Mouse (Mus musculus) kidney, embryonic 14.5 days (tissue): ENCODE results near the gene Cdh4. TPM values are rescaled to one million over a fixed set of nuclear protein-coding genes. Genes with fewer than 3 reads are reported as not detected.

ENCODE experiments used
- ATAC-seq: fragments of 200-750 bp; cut with Nextera tagmentation; 2 replicates; pipeline ENCODE4 v1.8.0; 2017; ENCODE audit warnings: moderate number of reproducible peaks, mild to moderate bottlenecking, moderate TSS enrichment, moderate library complexity; ENCODE audit not compliant: low FRiP score, low TSS enrichment
- H3K27ac ChIP-seq: fragments of 300-500 bp; sonication (generic); 2 replicates; pipeline ENCODE4 v1.5.1; 2014; ENCODE audit warnings: low read depth, mild to moderate bottlenecking, low read length, moderate library complexity, mixed read lengths
- H3K27me3 ChIP-seq: fragments of 300-500 bp; sonication (generic); 2 replicates; pipeline ENCODE4 v1.6.1; 2014; ENCODE audit warnings: mild to moderate bottlenecking, low read length; ENCODE audit not compliant: control insufficient read depth, insufficient read depth
- H3K36me3 ChIP-seq: fragments of 300-500 bp; sonication (generic); 2 replicates; pipeline ENCODE4 v1.6.1; 2014; ENCODE audit warnings: low read length, mixed read lengths; ENCODE audit not compliant: control insufficient read depth, insufficient read depth
- H3K4me1 ChIP-seq: fragments of 300-500 bp; sonication (generic); 2 replicates; pipeline ENCODE4 v1.6.1; 2014; ENCODE audit warnings: low read length, mixed read lengths; ENCODE audit not compliant: control insufficient read depth, insufficient read depth
- H3K4me2 ChIP-seq: fragments of 300-500 bp; sonication (generic); replicated peaks from 2 replicates; pipeline ENCODE4 v1.6.1; 2014; ENCODE audit warnings: low read depth, mild to moderate bottlenecking, low read length
- H3K4me3 ChIP-seq: fragments of 300-500 bp; sonication (generic); 2 replicates; pipeline ENCODE4 v1.5.1; 2014; ENCODE audit warnings: mild to moderate bottlenecking, low read length
- H3K9ac ChIP-seq: fragments of 300-500 bp; sonication (generic); 2 replicates; pipeline ENCODE4 v1.6.1; 2014; ENCODE audit warnings: low read depth, mild to moderate bottlenecking, low read length, moderate library complexity
- H3K9me3 ChIP-seq: fragments of 300-500 bp; sonication (generic); 2 replicates; pipeline ENCODE4 v1.6.1; 2016; ENCODE audit warnings: low read length; ENCODE audit not compliant: control insufficient read depth
- WGBS: fragments of 180-500 bp; shearing (Covaris S2); extraction: QIAGEN DNeasy Blood & Tissue Kit; methylation state at CpG from one replicate; pipeline ENCODE4 v1.1.7; 2014; 5-methylcytosine and 5-hydroxymethylcytosine counted together
- polyA plus RNA-seq: library from polyadenylated mRNA; unstranded; fragments of >200 nt; fragmentation: Nextera tagmentation; extraction: Ambion mirVana; gene quantifications from 2 replicates; pipeline ENCODE4 v1.2.1, GENCODE M21; 2014

Cdh4 gene
- polyA plus RNA-seq, 1 experiment from 2014 or later, result 19.4 TPM

DNA sequence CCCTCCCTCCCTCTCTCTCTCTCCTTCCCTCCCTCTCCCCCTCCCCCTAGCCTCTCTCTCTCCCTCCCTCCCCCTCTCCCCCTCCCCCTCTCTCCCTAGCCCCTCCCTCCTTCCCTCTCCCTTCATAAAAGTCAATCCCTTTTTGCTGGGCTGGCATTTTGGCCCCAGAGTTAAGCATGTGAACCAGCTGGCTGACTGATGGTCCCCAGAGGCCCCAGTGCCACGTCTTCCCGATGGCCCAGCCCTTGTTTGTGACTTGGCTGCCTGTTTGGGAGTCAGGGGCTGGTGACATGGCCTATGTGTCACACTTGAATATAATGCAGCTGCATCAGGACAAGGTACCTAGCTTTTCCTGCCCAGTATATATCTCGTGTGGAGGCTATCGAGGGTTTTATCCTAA lies 96.3 kb downstream of the Cdh4 start:
- 51% methylated on average over 4 of the region's 4 CpGs for WGBS

DNA sequence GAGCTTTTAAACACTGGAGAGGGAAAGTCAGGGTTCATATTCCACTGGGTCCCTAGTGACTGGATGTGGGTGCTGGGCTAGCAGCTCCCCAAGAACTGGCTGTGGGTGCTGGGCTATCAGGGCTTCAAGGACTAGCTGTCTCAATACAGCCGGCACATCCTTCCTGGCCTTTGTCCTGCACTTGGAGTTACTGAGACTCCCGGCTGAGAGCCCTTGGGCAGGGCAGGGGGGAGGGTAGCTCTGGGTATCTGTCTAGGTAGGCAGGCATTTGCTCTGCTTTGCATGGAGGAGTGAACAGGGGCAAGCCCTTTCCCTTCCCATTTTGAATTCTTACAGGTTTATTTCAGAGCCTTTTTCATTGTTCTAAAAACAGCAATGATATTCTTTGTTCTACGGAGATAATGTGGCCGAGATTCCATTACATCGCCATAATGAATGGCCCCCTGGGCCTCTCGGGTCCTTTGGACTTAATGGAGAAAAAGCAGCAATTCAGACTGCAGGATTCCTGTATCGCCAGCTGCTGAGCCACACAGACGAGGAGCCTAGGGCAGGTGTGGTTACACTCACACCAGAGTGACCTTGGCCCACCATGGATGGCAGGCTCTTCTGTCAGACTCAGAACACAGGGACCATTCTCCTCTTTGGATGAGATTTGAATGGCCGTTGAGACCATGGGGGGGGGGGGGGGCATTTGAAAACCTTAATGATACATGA lies 97.5 kb downstream of the Cdh4 start:
- Histone ChIP-seq H3K27ac (no peak overlapping the region), H3K4me2 (no peak overlapping the region), H3K27me3 (no peaks in the 10 kb centered on the region), H3K4me3 (no peak overlapping the region), H3K9ac (no peak overlapping the region), H3K4me1 (peaks cover 21% of the 10 kb centered on the region), H3K9me3 (no peaks in the 10 kb centered on the region), H3K36me3 (no peaks in the 10 kb centered on the region)
- no peak for ATAC-seq
- WGBS, result 18% methylated on average over 9 of the region's 9 CpGs

More for the DNA sequence above, 96.3 kb downstream of the Cdh4 start:
- no peaks in the 10 kb centered on the region for H3K36me3 ChIP-seq
- no peak overlapping the region for H3K4me3 ChIP-seq
- H3K27ac ChIP-seq, result no peak overlapping the region
- ATAC-seq, result no peak
- no peaks in the 10 kb centered on the region for H3K27me3 ChIP-seq
- peaks cover 21% of the 10 kb centered on the region for H3K4me1 ChIP-seq
- H3K9ac ChIP-seq, result no peak overlapping the region
- no peak overlapping the region for H3K4me2 ChIP-seq
- no peaks in the 10 kb centered on the region for H3K9me3 ChIP-seq

DNA sequence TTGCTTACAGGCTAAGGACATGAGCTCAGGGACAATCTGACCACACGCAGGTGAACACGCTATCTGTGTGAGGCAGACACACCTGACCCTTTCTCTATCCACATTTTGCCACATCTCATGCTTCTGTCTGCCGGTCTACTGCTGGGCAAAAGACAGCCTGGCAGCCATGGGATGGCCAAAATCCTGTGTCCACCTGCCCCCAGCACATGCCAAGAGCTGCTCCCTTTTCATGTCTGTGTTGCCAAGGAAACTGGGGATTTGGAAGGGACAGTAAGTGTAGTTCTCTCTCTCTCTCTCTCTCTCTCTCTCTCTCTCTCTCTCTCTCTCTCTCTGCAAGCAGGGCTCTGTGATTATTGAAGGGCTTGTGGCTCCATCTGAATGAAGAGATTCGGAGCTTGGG lies 98.9 kb downstream of the Cdh4 start:
- Histone ChIP-seq H3K36me3 (no peaks in the 10 kb centered on the region), H3K27ac (no peak overlapping the region), H3K4me3 (no peak overlapping the region), H3K4me2 (no peak overlapping the region), H3K9me3 (0 out of 2 replicates have a peak, but pooled peaks cover under 1% of the 10 kb centered on the region), H3K27me3 (no peaks in the 10 kb centered on the region), H3K4me1 (peaks cover 21% of the 10 kb centered on the region), H3K9ac (no peak overlapping the region)
- no peak for ATAC-seq
- 98% methylated on average over 4 of the region's 4 CpGs for WGBS

DNA sequence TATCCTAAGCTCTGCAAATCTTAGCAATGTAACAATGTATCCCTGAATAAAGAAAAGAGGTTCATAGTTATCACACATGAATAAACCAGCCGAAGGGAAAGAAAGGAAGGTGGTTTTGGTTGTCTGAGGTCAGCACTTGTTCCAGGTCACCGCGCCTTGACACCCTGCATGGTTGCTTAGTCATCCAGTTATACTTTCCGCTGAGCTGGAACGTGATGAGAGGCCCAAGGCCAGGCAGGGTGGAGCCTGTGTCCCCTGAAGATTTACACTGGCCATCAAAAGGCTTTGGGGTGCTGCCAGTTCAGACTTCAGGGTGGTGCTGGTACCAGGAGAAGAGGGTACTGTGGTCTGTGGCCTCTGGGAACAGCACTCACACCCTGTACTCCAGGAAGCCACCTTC lies 105.4 kb downstream of the Cdh4 start:
- H3K36me3 ChIP-seq, result no peaks in the 10 kb centered on the region
- no peak overlapping the region for H3K4me2 ChIP-seq
- H3K4me1 ChIP-seq, result no peaks in the 10 kb centered on the region
- peak; percentile 85 for ATAC-seq
- no peaks in the 10 kb centered on the region for H3K27me3 ChIP-seq
- no peak overlapping the region for H3K9ac ChIP-seq
- WGBS, result 48% methylated on average over 5 of the region's 5 CpGs
- 0 out of 2 replicates have a peak, but pooled peaks cover 3% of the 10 kb centered on the region for H3K9me3 ChIP-seq
- H3K27ac ChIP-seq, result no peak overlapping the region
- no peak overlapping the region for H3K4me3 ChIP-seq

DNA sequence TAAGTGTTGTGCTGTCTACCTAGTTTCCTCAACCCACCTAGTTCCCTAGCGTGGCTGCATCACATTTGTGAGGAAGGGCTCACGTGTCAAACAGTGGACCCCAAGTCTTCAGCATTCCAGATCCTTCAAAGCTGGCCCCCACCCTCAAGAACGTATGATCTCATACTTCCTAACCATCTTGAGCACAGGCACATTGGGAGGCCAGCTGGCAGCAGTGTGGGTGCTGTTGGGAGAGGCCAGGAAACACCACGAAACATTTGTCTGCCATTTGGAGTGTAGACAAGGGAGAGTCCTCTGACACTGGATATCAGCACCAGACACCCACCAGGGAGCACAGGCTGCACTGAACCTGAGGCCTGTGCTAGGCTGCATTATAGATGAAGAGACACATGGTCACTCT lies 113.7 kb downstream of the Cdh4 start:
- Histone ChIP-seq H3K27ac (no peak overlapping the region), H3K4me1 (no peaks in the 10 kb centered on the region), H3K9me3 (no peaks in the 10 kb centered on the region), H3K4me2 (no peak overlapping the region), H3K4me3 (no peak overlapping the region), H3K27me3 (no peaks in the 10 kb centered on the region), H3K36me3 (no peaks in the 10 kb centered on the region), H3K9ac (no peak overlapping the region)
- 72% methylated on average over 4 of the region's 4 CpGs for WGBS
- ATAC-seq, result no peak

DNA sequence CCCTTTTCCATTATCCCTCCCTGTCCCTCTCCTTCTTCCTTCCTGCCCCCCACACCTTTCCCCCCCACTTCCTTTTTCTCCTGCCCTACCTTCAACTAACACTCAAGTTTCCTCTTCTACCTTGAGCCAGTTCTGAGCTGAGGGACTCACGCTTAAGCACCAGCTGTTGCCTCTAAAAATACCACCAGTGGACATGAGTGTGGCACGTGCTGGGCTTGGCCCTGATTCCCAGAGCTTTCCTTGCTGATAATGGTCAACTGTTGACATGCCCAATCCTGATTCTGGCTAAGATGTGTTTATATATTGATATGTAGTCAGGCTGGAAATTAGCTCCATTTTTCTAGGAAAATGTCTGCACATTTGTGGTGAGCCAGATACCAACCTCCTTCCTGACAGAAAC lies 120.1 kb downstream of the Cdh4 start:
- H3K4me3 ChIP-seq, result no peak overlapping the region
- no peak overlapping the region for H3K27ac ChIP-seq
- H3K4me2 ChIP-seq, result no peak overlapping the region
- WGBS, result 79% methylated on average over 2 of the region's 2 CpGs
- H3K36me3 ChIP-seq, result no peaks in the 10 kb centered on the region
- no peaks in the 10 kb centered on the region for H3K4me1 ChIP-seq
- ATAC-seq, result no peak
- H3K27me3 ChIP-seq, result no peaks in the 10 kb centered on the region
- H3K9me3 ChIP-seq, result no peaks in the 10 kb centered on the region
- H3K9ac ChIP-seq, result no peak overlapping the region

DNA sequence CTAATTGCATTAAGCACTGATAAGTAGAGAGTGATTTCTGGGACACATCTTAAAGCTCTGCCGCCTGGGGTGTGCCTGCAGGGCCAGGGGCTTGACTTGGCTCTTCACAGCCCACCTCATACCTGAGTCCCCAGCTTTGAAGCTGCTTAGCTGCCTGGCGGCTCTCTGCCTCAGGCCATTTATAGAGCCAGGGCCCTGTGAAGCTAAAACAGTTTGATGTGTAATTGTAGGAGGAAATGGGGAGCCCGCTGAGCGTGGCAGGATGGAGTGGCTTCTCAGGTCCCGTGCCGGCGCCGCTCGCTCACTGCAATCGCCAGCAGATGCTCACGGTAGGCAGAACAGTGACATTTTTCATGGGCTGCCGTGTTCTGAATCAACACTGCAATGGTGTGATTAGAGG lies 123.4 kb downstream of the Cdh4 start:
- 3% methylated on average over 12 of the region's 12 CpGs for WGBS
- no peak overlapping the region for H3K27ac ChIP-seq
- H3K9me3 ChIP-seq, result no peaks in the 10 kb centered on the region
- H3K9ac ChIP-seq, result no peak overlapping the region
- H3K27me3 ChIP-seq, result no peaks in the 10 kb centered on the region
- no peak overlapping the region for H3K4me2 ChIP-seq
- no peaks in the 10 kb centered on the region for H3K4me1 ChIP-seq
- no peak for ATAC-seq
- no peaks in the 10 kb centered on the region for H3K36me3 ChIP-seq
- H3K4me3 ChIP-seq, result no peak overlapping the region

DNA sequence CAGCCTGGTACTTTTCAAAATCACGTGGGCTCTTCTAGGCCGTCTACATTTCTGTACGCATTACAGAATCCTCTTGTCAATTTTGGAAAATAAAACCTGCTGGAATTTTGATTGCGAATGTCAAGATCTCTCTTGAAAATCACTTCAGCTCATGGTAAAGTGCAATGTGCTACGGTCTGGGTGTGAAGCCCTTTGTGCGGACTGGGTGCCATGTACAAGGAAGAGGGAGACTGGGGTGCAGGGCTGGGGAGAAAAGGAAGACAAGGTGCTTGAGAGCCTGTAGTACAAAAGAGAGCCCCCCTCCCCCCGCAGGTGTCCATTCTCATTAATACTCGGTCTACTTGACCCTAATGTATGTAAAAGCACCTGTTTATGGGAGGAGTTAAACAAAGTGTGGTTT lies 125.7 kb downstream of the Cdh4 start:
- no peak overlapping the region for H3K9ac ChIP-seq
- H3K9me3 ChIP-seq, result no peaks in the 10 kb centered on the region
- 97% methylated on average over 8 of the region's 8 CpGs for WGBS
- H3K4me3 ChIP-seq, result no peak overlapping the region
- H3K4me2 ChIP-seq, result no peak overlapping the region
- H3K27me3 ChIP-seq, result no peaks in the 10 kb centered on the region
- no peaks in the 10 kb centered on the region for H3K4me1 ChIP-seq
- no peak for ATAC-seq
- no peaks in the 10 kb centered on the region for H3K36me3 ChIP-seq
- no peak overlapping the region for H3K27ac ChIP-seq

DNA sequence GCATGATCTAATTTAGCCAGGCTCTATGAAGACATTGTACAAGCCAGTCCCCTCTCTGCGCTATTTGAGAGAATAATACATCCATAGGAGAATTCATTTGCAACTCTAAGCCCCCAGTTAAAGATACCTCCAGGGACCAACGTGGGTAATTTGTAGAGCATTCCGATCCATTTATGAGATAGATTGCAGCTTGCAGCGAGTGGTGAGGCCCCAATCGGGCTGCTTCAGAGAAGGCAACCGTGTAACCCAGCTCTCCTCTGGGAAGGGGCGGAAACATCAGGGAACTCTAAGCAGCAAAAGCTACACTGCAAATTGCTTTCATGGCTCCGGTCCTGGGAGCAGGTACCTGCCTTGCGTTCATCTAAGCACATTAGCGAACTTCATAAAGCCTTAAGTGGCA lies 126.9 kb downstream of the Cdh4 start:
- H3K4me2 ChIP-seq, result no peak overlapping the region
- H3K4me3 ChIP-seq, result no peak overlapping the region
- H3K27me3 ChIP-seq, result no peaks in the 10 kb centered on the region
- 28% methylated on average over 10 of the region's 10 CpGs for WGBS
- no peak overlapping the region for H3K27ac ChIP-seq
- no peak overlapping the region for H3K9ac ChIP-seq
- no peaks in the 10 kb centered on the region for H3K36me3 ChIP-seq
- no peaks in the 10 kb centered on the region for H3K4me1 ChIP-seq
- no peaks in the 10 kb centered on the region for H3K9me3 ChIP-seq
- ATAC-seq, result no peak
